Mouse (Mus musculus) 3T3-L1 (cell line): ENCODE results near the gene Clmp.
"Not testable (repeated sequence)": the region's sequence is repeated elsewhere in the genome, so short reads cannot be mapped to it uniquely, and the experiment has no call there.

Experiments used
- DNase-seq: peaks from one replicate; pipeline ENCODE4 v3.0.0-alpha.2; 2015; ENCODE audit warnings: low read depth, low spot score

The Clmp gene

GRCm38 (mm10) chr9:40776044-40776443, 90.3 kb downstream of the Clmp start:
- peak; percentile 41 for DNase-seq

GRCm38 (mm10) chr9:40776459-40777248, 90.9 kb downstream of the Clmp start:
- peak; percentile 79 for DNase-seq

GRCm38 (mm10) chr9:40780111-40780510, 94.3 kb downstream of the Clmp start:
- DNase-seq, result no peak

- no peak for DNase-seq
Measured at GRCm38 (mm10) chr9:40780892-40781725, 95.3 kb downstream of the Clmp start.

GRCm38 (mm10) chr9:40781726-40782581, 96.2 kb downstream of the Clmp start:
- DNase-seq, result no peak

GRCm38 (mm10) chr9:40783641-40784373, 98.0 kb downstream of the Clmp start:
- DNase-seq, result no peak

GRCm38 (mm10) chr9:40784374-40784967, 98.7 kb downstream of the Clmp start:
- DNase-seq, result no peak

GRCm38 (mm10) chr9:40785452-40785851, 99.7 kb downstream of the Clmp start:
- DNase-seq, result no peak

GRCm38 (mm10) chr9:40786820-40787219, 101.1 kb downstream of the Clmp start:
- not testable (repeated sequence) for DNase-seq

- no peak for DNase-seq
Measured at GRCm38 (mm10) chr9:40791864-40792633, 106.3 kb downstream of the Clmp start.

GRCm38 (mm10) chr9:40793581-40793980, 107.8 kb downstream of the Clmp start:
- DNase-seq, result no peak

GRCm38 (mm10) chr9:40794251-40794650, 108.5 kb downstream of the Clmp start:
- no peak for DNase-seq

GRCm38 (mm10) chr9:40794926-40795325, 109.2 kb downstream of the Clmp start:
- DNase-seq, result peak; percentile 25

GRCm38 (mm10) chr9:40795562-40795961, 109.8 kb downstream of the Clmp start:
- peak; percentile 65 for DNase-seq

GRCm38 (mm10) chr9:40796054-40796453, 110.3 kb downstream of the Clmp start:
- DNase-seq, result peak; percentile 25

- DNase-seq, result no peak
Measured at GRCm38 (mm10) chr9:40798247-40798960, 112.6 kb downstream of the Clmp start.

GRCm38 (mm10) chr9:40799112-40799511, 113.3 kb downstream of the Clmp start:
- no peak for DNase-seq

- DNase-seq, result peak; percentile 94
Measured at GRCm38 (mm10) chr9:40799837-40800501, 114.2 kb downstream of the Clmp start.
